Mouse (Mus musculus): ENCODE results near the gene Dnajc2. TPM values are rescaled to one million over a fixed set of nuclear protein-coding genes. Genes with fewer than 3 reads are reported as not detected.

Dnajc2 gene
- polyA plus RNA-seq, 1 experiment from 2014 or later = 92.6 TPM

DNA sequence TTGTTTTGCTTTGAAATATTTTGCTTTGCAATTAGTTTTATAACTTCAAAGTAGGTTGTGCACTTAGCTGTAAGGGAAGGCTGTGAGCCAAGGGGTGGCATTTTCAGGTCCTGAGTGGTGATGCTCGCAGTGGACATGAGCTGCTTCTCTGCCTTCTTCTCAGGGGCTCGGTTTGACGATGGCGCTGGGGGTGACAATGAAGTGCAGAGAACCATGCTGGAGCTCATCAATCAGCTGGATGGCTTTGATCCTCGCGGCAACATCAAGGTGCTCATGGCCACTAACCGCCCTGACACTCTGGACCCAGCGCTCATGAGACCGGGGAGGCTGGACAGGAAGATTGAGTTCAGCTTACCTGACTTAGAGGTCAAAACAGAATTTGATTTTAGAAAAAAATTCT, 17.9 kb upstream of the Dnajc2 start:
- 75% methylated on average over 9 of the region's 9 CpGs for WGBS

DNA sequence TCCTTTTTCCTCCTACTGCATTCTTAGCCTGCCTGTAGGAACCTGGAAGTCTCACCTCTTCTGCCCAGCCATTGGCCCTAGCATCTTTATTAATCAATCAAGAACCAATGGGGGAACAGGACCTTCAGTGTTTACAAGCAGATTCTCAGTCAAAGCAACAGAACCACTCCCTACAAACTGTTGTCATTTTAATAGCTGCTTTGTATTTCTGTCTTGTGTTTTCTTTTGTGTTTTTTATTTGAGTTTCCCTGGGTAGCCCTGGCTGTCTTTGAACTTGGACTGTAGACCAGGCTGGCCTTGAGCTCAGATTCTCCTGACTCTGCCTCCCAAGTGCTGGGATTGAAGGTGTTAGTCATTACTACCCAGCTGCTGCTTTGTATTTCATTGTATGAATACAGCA, 7.1 kb upstream of the Dnajc2 start:
- no peak for ATAC-seq (ENCODE audit: low FRiP score, low TSS enrichment)
- no peak overlapping the region for H3K4me2 ChIP-seq (replicated peaks; ENCODE audit: low read depth, low read length)
- no peaks in the 10 kb centered on the region for H3K27me3 ChIP-seq (ENCODE audit: control insufficient read depth, insufficient read depth, low read length)
- H3K9ac ChIP-seq (ENCODE audit: low read depth, low read length) = no peak overlapping the region
- H3K36me3 ChIP-seq (ENCODE audit: control insufficient read depth, insufficient read depth, low read length) = peaks cover 23% of the 10 kb centered on the region
- no peak overlapping the region for H3K4me3 ChIP-seq (ENCODE audit: low read length)
- H3K4me1 ChIP-seq (ENCODE audit: control insufficient read depth, insufficient read depth, low read length) = peaks cover 9% of the 10 kb centered on the region; the same call in 1 of the 2 replicates
- H3K9me3 ChIP-seq (ENCODE audit: control insufficient read depth, low read length) = no peaks in the 10 kb centered on the region
- H3K27ac ChIP-seq (ENCODE audit: low read depth, low read length) = no peak overlapping the region

More for the DNA sequence above, 17.9 kb upstream of the Dnajc2 start:
- no peaks in the 10 kb centered on the region for H3K9me3 ChIP-seq (ENCODE audit: control insufficient read depth, low read length)
- no peak overlapping the region for H3K27ac ChIP-seq (ENCODE audit: low read depth, low read length)
- no peaks in the 10 kb centered on the region for H3K27me3 ChIP-seq (ENCODE audit: control insufficient read depth, insufficient read depth, low read length)
- no peak overlapping the region for H3K9ac ChIP-seq (ENCODE audit: low read depth, low read length)
- no peak for ATAC-seq (ENCODE audit: low FRiP score, low TSS enrichment)
- no peaks in the 10 kb centered on the region for H3K4me1 ChIP-seq (ENCODE audit: control insufficient read depth, insufficient read depth, low read length)
- peaks cover 62% of the 10 kb centered on the region for H3K36me3 ChIP-seq (ENCODE audit: control insufficient read depth, insufficient read depth, low read length)
- no peak overlapping the region for H3K4me2 ChIP-seq (replicated peaks; ENCODE audit: low read depth, low read length)
- H3K4me3 ChIP-seq (ENCODE audit: low read length) = no peak overlapping the region

GRCm38 (mm10) chr5:21789061-21789460, 4.0 kb upstream of the Dnajc2 start:
- H3K9me3 ChIP-seq (ENCODE audit: control insufficient read depth, low read length) = no peaks in the 10 kb centered on the region
- H3K4me1 ChIP-seq (ENCODE audit: control insufficient read depth, insufficient read depth, low read length) = peaks cover 9% of the 10 kb centered on the region; the same call in 1 of the 2 replicates
- H3K27me3 ChIP-seq (ENCODE audit: control insufficient read depth, insufficient read depth, low read length) = no peaks in the 10 kb centered on the region
- no peak overlapping the region for H3K27ac ChIP-seq (ENCODE audit: low read depth, low read length)
- H3K36me3 ChIP-seq (ENCODE audit: control insufficient read depth, insufficient read depth, low read length) = peaks cover 4% of the 10 kb centered on the region; the same call in 1 of the 2 replicates
- no peak overlapping the region for H3K9ac ChIP-seq (ENCODE audit: low read depth, low read length)
- no peak for ATAC-seq (ENCODE audit: low FRiP score, low TSS enrichment)
- no peak overlapping the region for H3K4me2 ChIP-seq (replicated peaks; ENCODE audit: low read depth, low read length)
- no peak overlapping the region for H3K4me3 ChIP-seq (ENCODE audit: low read length)
- WGBS = 43% methylated on average over 5 of the region's 5 CpGs

DNA sequence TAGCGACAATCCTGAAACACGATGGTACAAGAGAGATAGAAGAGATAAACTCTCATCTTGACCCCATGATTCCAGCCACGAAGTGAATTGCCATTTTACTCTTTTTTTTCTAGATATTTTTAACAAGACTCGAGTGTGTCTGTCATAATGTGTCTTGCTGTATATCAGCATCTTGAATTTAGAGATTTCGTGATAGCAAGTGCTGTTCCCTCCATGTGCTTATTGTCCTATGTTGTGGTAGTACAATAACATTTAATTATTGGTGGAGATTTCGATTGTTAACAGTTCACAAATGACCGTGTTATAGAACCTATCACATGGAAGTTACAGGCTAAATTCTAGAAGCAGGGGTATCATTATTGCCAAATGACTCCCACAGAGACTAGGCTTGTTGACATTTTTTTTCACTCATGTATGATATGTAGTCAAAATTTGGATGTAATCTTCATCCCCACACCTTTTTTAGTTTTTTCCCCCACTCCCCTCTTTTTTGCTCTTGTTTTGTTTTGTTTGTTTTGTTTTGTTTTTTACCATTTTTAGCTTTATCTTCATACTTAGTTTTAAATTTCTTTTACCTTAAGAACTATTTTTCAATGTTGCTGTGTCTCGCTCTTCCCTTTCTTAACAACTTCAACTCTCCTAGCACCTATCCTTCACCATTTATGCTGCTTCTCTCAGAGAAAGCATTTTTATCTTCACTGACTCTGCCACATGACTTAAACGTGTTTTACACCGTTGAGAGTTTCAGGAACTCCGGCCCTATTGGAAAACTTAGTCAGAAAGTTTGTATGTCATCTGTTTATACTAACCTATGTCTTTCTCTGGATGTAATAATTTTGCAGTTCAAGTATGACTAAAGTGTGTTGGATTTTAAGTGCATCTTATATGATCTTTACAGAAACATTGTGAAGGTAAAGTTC, 2.4 kb upstream of the Dnajc2 start:
- H3K9me3 ChIP-seq (ENCODE audit: control insufficient read depth, low read length) = no peaks in the 10 kb centered on the region
- H3K36me3 ChIP-seq (ENCODE audit: control insufficient read depth, insufficient read depth, low read length) = peaks cover 10% of the 10 kb centered on the region; the same call in 1 of the 2 replicates
- no peaks in the 10 kb centered on the region for H3K27me3 ChIP-seq (ENCODE audit: control insufficient read depth, insufficient read depth, low read length)
- H3K27ac ChIP-seq (ENCODE audit: low read depth, low read length) = no peak overlapping the region; the same call in 1 of the 2 replicates
- H3K4me2 ChIP-seq (replicated peaks; ENCODE audit: low read depth, low read length) = peak overlapping the region; percentile 71
- WGBS = 37% methylated on average over 11 of the region's 11 CpGs
- peak overlapping the region; percentile 62 for H3K4me3 ChIP-seq (ENCODE audit: low read length)
- no peak for ATAC-seq (ENCODE audit: low FRiP score, low TSS enrichment)
- peak overlapping the region; percentile 77 for H3K9ac ChIP-seq (ENCODE audit: low read depth, low read length)
- H3K4me1 ChIP-seq (ENCODE audit: control insufficient read depth, insufficient read depth, low read length) = peaks cover 9% of the 10 kb centered on the region; the same call in 1 of the 2 replicates

DNA sequence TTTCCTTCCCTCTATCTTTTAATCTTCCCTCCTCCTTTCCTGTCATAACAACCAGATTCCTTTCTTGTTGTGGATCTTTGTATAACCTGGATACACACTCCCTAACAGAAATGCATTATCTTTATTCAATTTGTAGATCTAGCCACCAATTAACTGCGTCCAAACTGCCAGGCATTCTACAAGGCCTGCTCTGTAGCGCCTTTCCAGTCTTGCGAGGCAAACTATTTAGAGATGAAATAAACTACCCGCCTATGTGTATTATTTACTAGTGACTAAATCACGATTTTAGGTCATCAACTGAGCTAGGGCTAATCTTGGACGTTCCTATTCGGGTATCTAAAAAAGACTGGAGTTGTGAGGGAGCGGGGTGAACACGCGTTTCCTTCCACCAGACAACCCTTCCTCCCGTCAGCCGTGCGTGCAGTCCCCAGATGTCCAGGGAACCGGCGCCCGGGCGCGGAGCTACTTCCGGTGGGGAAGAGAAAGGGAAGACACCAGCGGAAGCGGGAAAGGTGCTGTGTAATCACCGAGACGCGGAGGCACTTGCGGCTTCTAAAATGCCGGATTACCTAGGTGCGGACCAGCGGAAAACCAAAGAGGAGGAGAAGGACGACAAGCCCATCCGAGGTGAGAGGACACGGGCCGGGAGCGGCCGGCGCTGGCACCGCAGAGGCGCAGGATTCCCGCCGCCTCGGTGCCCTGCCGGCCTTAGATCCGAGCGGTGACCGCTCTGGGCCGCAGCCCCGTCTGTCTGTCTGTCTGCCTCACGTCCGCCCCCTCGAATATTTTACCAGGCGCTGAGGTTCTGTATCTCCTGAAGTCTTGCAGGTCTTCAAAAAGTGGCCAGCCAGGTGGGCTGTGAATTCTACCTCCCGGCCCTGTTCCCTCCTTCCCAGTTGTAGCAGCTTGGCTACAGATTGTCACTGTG, 1.5 kb upstream of the Dnajc2 start:
- no peaks in the 10 kb centered on the region for H3K9me3 ChIP-seq (ENCODE audit: control insufficient read depth, low read length)
- peak overlapping the region; percentile 77 for H3K9ac ChIP-seq (ENCODE audit: low read depth, low read length)
- peak overlapping the region; percentile 8 for H3K27ac ChIP-seq (ENCODE audit: low read depth, low read length)
- H3K27me3 ChIP-seq (ENCODE audit: control insufficient read depth, insufficient read depth, low read length) = no peaks in the 10 kb centered on the region
- peaks cover 19% of the 10 kb centered on the region for H3K36me3 ChIP-seq (ENCODE audit: control insufficient read depth, insufficient read depth, low read length)
- ATAC-seq (ENCODE audit: low FRiP score, low TSS enrichment) = peak; percentile 85
- peaks cover 9% of the 10 kb centered on the region; the same call in 1 of the 2 replicates for H3K4me1 ChIP-seq (ENCODE audit: control insufficient read depth, insufficient read depth, low read length)
- WGBS = 2% methylated on average over 51 of the region's 51 CpGs
- H3K4me3 ChIP-seq (ENCODE audit: low read length) = peak overlapping the region; percentile 62
- peak overlapping the region; percentile 71 for H3K4me2 ChIP-seq (replicated peaks; ENCODE audit: low read depth, low read length)

DNA sequence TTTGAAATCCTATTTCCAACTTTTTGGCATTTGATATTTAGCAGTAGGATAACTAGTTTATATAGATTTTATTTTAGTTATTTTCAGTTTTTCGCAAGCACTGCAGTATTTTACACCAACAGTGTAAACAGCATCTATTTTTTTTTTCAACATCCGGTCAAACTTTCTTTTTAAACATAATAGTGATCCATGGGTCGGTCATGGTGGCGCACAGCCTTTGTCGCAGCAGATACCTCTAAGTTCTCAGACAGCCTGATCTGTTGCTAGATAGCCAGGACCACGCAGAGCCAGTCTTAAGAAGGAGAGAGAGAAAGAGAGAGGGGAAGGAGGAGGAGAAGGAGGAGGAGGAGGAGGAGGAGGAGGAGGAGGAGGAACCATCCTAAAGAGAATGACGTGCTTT, 725 bp upstream of the Dnajc2 start:
- Histone ChIP-seq H3K4me3 (ENCODE audit: low read length) (no peak overlapping the region), H3K27ac (ENCODE audit: low read depth, low read length) (no peak overlapping the region)

DNA sequence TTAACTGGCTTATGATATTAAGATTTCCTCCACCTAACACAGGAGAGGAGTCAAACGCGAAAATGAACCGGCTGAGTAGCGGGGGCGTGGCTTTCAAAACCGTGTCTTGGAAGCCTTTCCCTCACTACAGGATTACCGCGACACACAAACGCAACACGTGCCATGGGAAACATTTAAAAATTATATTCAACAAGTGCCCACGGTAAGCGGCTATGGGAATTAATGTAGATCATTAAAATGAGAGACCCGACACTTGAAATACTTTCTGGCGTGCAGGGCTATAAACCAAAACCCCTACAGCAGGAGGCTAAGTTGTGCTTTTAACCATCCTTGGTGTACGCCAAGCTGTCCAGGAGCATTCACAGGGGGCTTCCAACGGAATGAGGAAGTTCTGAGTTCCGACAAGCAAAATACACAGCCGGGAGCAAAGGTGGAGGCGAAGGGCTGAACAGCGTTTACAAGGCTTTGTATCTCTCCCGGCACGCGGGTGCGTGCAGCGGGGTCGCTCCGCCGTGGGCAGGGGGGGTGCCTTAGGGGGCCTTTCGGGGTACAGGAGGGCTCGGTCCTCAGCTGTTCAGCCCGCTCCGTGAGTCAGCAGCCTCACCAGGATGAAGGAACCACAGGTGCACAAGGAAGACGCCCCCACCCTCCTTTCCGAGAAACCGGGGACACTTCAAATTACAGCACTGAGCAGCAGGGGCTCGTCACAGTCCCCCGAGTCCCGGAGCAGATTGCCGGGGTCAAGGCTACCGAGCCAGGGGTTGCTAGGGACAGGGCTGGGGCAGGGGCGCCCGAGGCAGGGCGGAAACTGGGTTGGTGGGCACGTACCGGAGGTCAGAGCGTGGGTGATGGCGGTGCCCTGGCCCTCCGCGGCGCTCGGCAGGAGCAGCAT, 644 bp downstream of the Dnajc2 start:
- H3K36me3 ChIP-seq (ENCODE audit: control insufficient read depth, insufficient read depth, low read length) = peaks cover 36% of the 10 kb centered on the region
- WGBS = under 1% methylated on average over 48 of the region's 51 CpGs

More for the DNA sequence above, 725 bp upstream of the Dnajc2 start:
- H3K9me3 ChIP-seq (ENCODE audit: control insufficient read depth, low read length) = no peaks in the 10 kb centered on the region
- no peak for ATAC-seq (ENCODE audit: low FRiP score, low TSS enrichment)
- peak overlapping the region; percentile 71; the same call in 1 of the 2 replicates for H3K4me2 ChIP-seq (replicated peaks; ENCODE audit: low read depth, low read length)
- H3K9ac ChIP-seq (ENCODE audit: low read depth, low read length) = no peak overlapping the region
- 75% methylated on average over 7 of the region's 7 CpGs for WGBS
- peaks cover 24% of the 10 kb centered on the region for H3K36me3 ChIP-seq (ENCODE audit: control insufficient read depth, insufficient read depth, low read length)
- H3K4me1 ChIP-seq (ENCODE audit: control insufficient read depth, insufficient read depth, low read length) = peaks cover 9% of the 10 kb centered on the region; the same call in 1 of the 2 replicates
- H3K27me3 ChIP-seq (ENCODE audit: control insufficient read depth, insufficient read depth, low read length) = no peaks in the 10 kb centered on the region

DNA sequence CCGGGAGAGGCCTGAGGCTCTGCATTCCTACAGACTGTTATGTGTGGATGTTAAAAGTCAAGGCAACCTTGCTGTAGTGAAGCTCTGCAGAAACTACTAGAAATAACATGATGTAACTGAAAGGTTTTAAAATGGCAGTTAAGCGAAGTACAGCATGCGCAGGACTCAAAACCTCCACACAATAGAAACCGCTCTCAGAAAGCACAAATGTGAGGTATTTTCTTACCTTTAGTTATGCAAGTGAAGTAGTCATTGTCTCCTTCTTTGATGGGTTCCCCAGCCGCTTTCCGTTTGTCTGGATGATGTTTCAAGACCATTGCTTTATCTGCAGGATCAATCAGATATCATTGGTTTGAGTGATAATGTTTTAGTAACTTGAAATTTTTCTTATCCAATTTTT, 8.6 kb downstream of the Dnajc2 start:
- no peaks in the 10 kb centered on the region for H3K9me3 ChIP-seq (ENCODE audit: control insufficient read depth, low read length)
- WGBS = 89% methylated on average over 6 of the region's 6 CpGs
- no peak overlapping the region for H3K4me2 ChIP-seq (replicated peaks; ENCODE audit: low read depth, low read length)
- no peak for ATAC-seq (ENCODE audit: low FRiP score, low TSS enrichment)
- no peaks in the 10 kb centered on the region for H3K4me1 ChIP-seq (ENCODE audit: control insufficient read depth, insufficient read depth, low read length)
- H3K9ac ChIP-seq (ENCODE audit: low read depth, low read length) = no peak overlapping the region
- no peak overlapping the region for H3K27ac ChIP-seq (ENCODE audit: low read depth, low read length)
- H3K27me3 ChIP-seq (ENCODE audit: control insufficient read depth, insufficient read depth, low read length) = no peaks in the 10 kb centered on the region
- peaks cover 64% of the 10 kb centered on the region for H3K36me3 ChIP-seq (ENCODE audit: control insufficient read depth, insufficient read depth, low read length)
- H3K4me3 ChIP-seq (ENCODE audit: low read length) = no peak overlapping the region

More for the DNA sequence above, 644 bp downstream of the Dnajc2 start:
- H3K9ac ChIP-seq (ENCODE audit: low read depth, low read length) = peak overlapping the region; percentile 76
- H3K4me2 ChIP-seq (replicated peaks; ENCODE audit: low read depth, low read length) = peak overlapping the region; percentile 94
- no peaks in the 10 kb centered on the region for H3K27me3 ChIP-seq (ENCODE audit: control insufficient read depth, insufficient read depth, low read length)
- peaks cover 9% of the 10 kb centered on the region; the same call in 1 of the 2 replicates for H3K4me1 ChIP-seq (ENCODE audit: control insufficient read depth, insufficient read depth, low read length)
- H3K4me3 ChIP-seq (ENCODE audit: low read length) = peak overlapping the region; percentile 95
- peak; percentile 84; the same call in 1 of the 2 replicates for ATAC-seq (ENCODE audit: low FRiP score, low TSS enrichment)
- H3K27ac ChIP-seq (ENCODE audit: low read depth, low read length) = peak overlapping the region; percentile 61; the same call in 1 of the 2 replicates
- no peaks in the 10 kb centered on the region for H3K9me3 ChIP-seq (ENCODE audit: control insufficient read depth, low read length)
